Mouse (Mus musculus) neural tube, embryonic 14.5 days (tissue): ENCODE results near the gene Vwf. TPM values are rescaled to one million over a fixed set of nuclear protein-coding genes. Genes with fewer than 3 reads are reported as not detected.
A peak's percentile ranks its signal among the peaks of the same experiment; 100 is the strongest.

Experiments
- ATAC-seq: fragments of 200-750 bp; cut with Nextera tagmentation; 2 replicates; pipeline ENCODE4 v1.8.0; 2017; ENCODE audit warnings: low read depth, mild to moderate bottlenecking, moderate TSS enrichment, moderate library complexity
- H3K27ac ChIP-seq: fragments of 300-500 bp; sonication (generic); 2 replicates; pipeline ENCODE4 v1.5.1; 2014; ENCODE audit warnings: low read depth, mild to moderate bottlenecking, control low read depth, low read length, moderate library complexity, mixed read lengths
- H3K27me3 ChIP-seq: fragments of 300-500 bp; sonication (generic); 2 replicates; pipeline ENCODE4 v1.6.1; 2014; ENCODE audit warnings: low read length; ENCODE audit not compliant: control insufficient read depth, insufficient read depth
- H3K36me3 ChIP-seq: fragments of 300-500 bp; sonication (generic); 2 replicates; pipeline ENCODE4 v1.6.1; 2014; ENCODE audit warnings: low read length, mixed read lengths; ENCODE audit not compliant: control insufficient read depth, insufficient read depth
- H3K4me1 ChIP-seq: fragments of 300-500 bp; sonication (generic); 2 replicates; pipeline ENCODE4 v1.6.1; 2014; ENCODE audit warnings: low read length; ENCODE audit not compliant: control insufficient read depth, insufficient read depth
- H3K4me2 ChIP-seq: fragments of 300-500 bp; sonication (generic); 2 replicates; pipeline ENCODE4 v1.6.1; 2014; ENCODE audit warnings: mild to moderate bottlenecking, low read depth, low read length, control low read depth
- H3K4me3 ChIP-seq: fragments of 300-500 bp; sonication (generic); 2 replicates; pipeline ENCODE4 v1.5.1; 2014; ENCODE audit warnings: low read depth, low read length, control low read depth, mixed read lengths
- H3K9ac ChIP-seq: fragments of 300-500 bp; sonication (generic); replicated peaks from 2 replicates; pipeline ENCODE4 v1.6.1; 2014; ENCODE audit warnings: low read depth, mild to moderate bottlenecking, control low read depth, low read length, mixed read lengths
- H3K9me3 ChIP-seq: fragments of 300-500 bp; sonication (generic); 2 replicates; pipeline ENCODE4 v1.6.1; 2016; ENCODE audit warnings: low read length; ENCODE audit not compliant: control insufficient read depth
- WGBS: fragments of 180-500 bp; shearing (Covaris S2); extraction: QIAGEN DNeasy Blood & Tissue Kit; methylation state at CpG from one replicate; pipeline ENCODE4 v1.1.7; 2014; 5-methylcytosine and 5-hydroxymethylcytosine counted together
- polyA plus RNA-seq: library from polyadenylated mRNA; unstranded; fragments of >200 nt; fragmentation: Nextera tagmentation; extraction: Ambion mirVana; gene quantifications from 2 replicates; pipeline ENCODE4 v1.2.1, GENCODE M21; 2014

Gene Vwf
- polyA plus RNA-seq, 1 experiment from 2014 or later = 6.5 TPM

DNA sequence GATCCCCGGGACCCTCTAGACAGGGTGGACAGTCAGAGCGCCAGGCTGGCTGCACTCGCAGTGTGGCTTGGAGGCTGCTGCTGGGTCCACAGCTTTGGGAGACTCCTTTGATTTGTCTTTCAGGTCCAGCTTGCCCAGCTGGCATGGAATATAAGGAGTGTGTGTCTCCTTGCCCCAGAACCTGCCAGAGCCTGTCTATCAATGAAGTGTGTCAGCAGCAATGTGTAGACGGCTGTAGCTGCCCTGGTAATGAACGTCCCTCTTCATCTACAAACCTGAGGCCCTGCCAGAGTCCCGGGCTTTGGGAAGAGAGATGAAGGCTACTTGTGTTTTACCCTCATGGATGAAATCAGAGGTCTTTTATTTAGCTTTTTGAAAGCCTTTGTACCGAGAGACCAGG, 43.5 kb downstream of the Vwf start:
- WGBS = 81% methylated on average over 7 of the region's 7 CpGs
- Histone ChIP-seq H3K4me1 (no peaks in the 10 kb centered on the region), H3K9ac (no peak overlapping the region), H3K36me3 (no peaks in the 10 kb centered on the region), H3K27ac (no peak overlapping the region), H3K4me2 (no peak overlapping the region), H3K9me3 (no peaks in the 10 kb centered on the region), H3K27me3 (no peaks in the 10 kb centered on the region), H3K4me3 (no peak overlapping the region)
- no peak for ATAC-seq

DNA sequence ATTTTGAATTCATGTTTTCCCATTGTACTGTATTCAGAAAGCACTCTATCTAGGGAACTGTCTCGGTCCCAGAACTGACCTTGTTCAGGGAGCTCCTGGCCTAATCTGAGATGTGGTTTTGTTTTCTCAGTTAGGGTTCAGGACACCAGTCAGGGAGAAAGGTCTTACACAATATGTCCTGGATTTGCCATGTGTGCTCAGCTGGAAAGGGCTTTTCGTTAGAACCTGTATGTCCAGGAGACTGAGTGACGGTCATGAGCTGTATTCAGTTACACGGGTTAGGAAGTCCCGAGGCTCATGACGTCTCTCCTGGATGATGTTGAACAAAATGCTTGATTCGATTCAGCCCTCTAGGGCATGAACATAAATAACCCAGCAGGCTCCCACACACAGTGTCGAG, 43.9 kb downstream of the Vwf start:
- Histone ChIP-seq H3K9me3 (no peaks in the 10 kb centered on the region), H3K27me3 (no peaks in the 10 kb centered on the region), H3K36me3 (no peaks in the 10 kb centered on the region), H3K9ac (no peak overlapping the region), H3K4me2 (no peak overlapping the region), H3K4me3 (no peak overlapping the region), H3K27ac (no peak overlapping the region), H3K4me1 (no peaks in the 10 kb centered on the region)
- ATAC-seq = no peak
- WGBS = 52% methylated on average over 8 of the region's 8 CpGs

GRCm38 (mm10) chr6:125591652-125592385, 45.2 kb downstream of the Vwf start:
- H3K4me2 ChIP-seq = no peak overlapping the region
- no peak for ATAC-seq
- no peaks in the 10 kb centered on the region for H3K9me3 ChIP-seq
- H3K36me3 ChIP-seq = no peaks in the 10 kb centered on the region
- H3K27me3 ChIP-seq = no peaks in the 10 kb centered on the region
- 64% methylated on average over 8 of the region's 8 CpGs for WGBS
- no peak overlapping the region for H3K27ac ChIP-seq
- no peak overlapping the region for H3K9ac ChIP-seq
- H3K4me3 ChIP-seq = no peak overlapping the region
- H3K4me1 ChIP-seq = no peaks in the 10 kb centered on the region

- ATAC-seq = no peak
- no peaks in the 10 kb centered on the region for H3K27me3 ChIP-seq
- H3K4me2 ChIP-seq = no peak overlapping the region
- H3K27ac ChIP-seq = no peak overlapping the region
- H3K4me3 ChIP-seq = no peak overlapping the region
- H3K9ac ChIP-seq = no peak overlapping the region
- no peaks in the 10 kb centered on the region for H3K9me3 ChIP-seq
- no peaks in the 10 kb centered on the region for H3K4me1 ChIP-seq
- H3K36me3 ChIP-seq = no peaks in the 10 kb centered on the region
- WGBS = 93% methylated on average over 6 of the region's 6 CpGs
Measured at GRCm38 (mm10) chr6:125592536-125592935, 46.0 kb downstream of the Vwf start.

DNA sequence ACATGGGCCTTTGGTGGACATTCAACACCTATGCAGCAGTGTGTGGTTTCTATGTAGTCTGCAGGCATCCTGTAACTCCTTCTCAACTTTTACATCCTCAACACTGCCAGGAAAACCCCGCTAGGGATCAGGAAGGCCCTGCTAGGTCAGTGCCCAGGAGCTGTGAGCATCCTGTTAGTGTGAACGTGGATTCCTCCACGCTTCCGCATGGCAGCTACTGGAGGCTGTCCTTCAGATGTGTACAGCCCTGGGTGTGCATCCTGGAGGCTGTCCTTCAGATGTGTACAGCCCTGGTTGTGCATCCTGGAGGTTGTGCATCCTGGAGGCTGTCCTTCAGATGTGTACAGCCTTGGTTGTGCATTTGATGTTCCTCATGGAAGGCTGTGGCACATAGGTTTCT, 47.7 kb downstream of the Vwf start:
- Histone ChIP-seq H3K27ac (no peak overlapping the region), H3K4me1 (no peaks in the 10 kb centered on the region), H3K9ac (no peak overlapping the region), H3K27me3 (no peaks in the 10 kb centered on the region), H3K9me3 (no peaks in the 10 kb centered on the region), H3K36me3 (no peaks in the 10 kb centered on the region), H3K4me2 (no peak overlapping the region), H3K4me3 (no peak overlapping the region)
- 91% methylated on average over 4 of the region's 4 CpGs for WGBS
- no peak for ATAC-seq

- H3K4me3 ChIP-seq = no peak overlapping the region
- H3K4me2 ChIP-seq = no peak overlapping the region
- WGBS = 55% methylated on average over 4 of the region's 4 CpGs
- no peaks in the 10 kb centered on the region for H3K36me3 ChIP-seq
- H3K9ac ChIP-seq = no peak overlapping the region
- no peak overlapping the region for H3K27ac ChIP-seq
- H3K27me3 ChIP-seq = no peaks in the 10 kb centered on the region
- H3K4me1 ChIP-seq = no peaks in the 10 kb centered on the region
- ATAC-seq = no peak
- H3K9me3 ChIP-seq = no peaks in the 10 kb centered on the region
Measured at GRCm38 (mm10) chr6:125594825-125595224, 48.3 kb downstream of the Vwf start.

DNA sequence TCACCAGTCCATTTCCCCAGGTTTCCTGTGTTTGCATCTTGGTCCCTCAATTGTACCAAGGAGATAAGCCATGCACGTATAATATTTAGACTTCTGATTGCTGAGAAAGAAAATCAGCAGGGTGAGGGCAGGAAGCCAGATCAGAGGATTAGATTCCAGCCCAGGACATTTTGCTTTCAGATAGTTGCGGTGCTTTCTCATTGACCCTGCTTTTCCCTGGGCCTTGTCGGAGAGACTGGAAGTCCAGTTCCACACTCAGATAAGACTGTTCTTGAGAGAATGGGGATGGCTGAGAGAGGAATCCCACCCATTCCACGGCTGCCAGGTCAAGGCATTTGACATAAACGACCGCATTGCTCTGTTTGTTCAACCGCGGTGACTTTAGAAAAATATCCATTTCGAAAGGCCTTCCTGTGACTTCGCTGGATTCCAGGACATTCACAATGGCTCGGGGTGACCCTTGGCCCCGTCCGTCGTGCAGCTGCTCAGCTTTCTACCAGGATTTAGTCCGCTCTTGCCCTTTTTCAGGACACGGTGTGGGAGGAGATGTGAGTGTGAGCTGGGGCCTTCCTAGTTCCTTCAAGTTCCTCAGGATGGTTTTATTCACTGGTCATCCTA, 50.2 kb downstream of the Vwf start:
- Histone ChIP-seq H3K4me3 (no peak overlapping the region), H3K9ac (no peak overlapping the region), H3K9me3 (no peaks in the 10 kb centered on the region), H3K36me3 (no peaks in the 10 kb centered on the region), H3K27me3 (no peaks in the 10 kb centered on the region), H3K27ac (no peak overlapping the region), H3K4me1 (no peaks in the 10 kb centered on the region), H3K4me2 (no peak overlapping the region)
- WGBS = 44% methylated on average over 16 of the region's 16 CpGs
- no peak for ATAC-seq

DNA sequence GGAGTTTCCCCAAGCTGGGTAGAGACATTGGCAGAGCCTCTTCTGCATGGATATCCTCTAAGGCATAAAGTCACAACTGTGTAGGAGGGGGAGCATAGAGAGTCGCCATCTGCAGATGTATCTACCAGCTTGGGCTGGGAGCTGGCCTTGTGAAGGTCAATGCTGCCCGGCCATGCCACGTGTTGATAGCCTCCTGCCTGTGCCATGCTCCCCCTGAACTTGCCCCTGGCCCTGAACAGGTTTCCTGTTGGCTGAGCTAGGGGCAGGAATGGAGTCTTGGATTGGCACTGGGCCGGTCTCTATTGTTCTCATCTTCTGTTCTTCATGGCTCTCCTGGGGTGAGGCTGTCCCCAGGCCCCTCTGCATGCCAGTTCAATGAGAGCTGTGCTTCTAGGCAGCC, 51.1 kb downstream of the Vwf start:
- 75% methylated on average over 4 of the region's 4 CpGs for WGBS
- Histone ChIP-seq H3K36me3 (no peaks in the 10 kb centered on the region), H3K4me1 (no peaks in the 10 kb centered on the region), H3K4me3 (no peak overlapping the region), H3K4me2 (no peak overlapping the region), H3K9ac (no peak overlapping the region), H3K27ac (no peak overlapping the region), H3K9me3 (no peaks in the 10 kb centered on the region), H3K27me3 (no peaks in the 10 kb centered on the region)
- no peak for ATAC-seq

DNA sequence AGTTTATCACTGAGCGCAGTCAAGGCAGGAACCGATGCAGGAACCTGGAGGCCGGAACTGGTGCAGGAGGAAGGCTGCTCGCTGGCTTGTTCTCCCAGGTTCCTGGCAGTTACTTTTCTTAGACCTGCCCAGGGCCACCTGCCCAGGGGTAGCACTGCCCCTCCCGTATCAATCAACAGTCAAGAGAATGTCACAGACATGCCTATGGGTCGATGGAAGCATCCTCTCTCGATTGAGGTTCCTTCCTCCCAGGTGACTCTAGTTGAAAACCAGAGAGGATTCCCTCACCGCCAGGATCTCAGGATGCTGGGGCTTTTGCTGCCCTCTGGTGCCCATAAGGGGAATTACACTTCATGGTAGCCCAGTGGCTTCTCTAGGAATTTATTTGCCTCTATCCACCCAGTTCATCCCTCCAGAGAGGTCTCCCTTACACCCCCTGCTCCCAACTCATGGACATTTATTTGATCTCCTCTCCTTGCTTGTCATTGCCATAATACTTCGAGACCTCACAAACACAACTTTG, 53.5 kb downstream of the Vwf start:
- H3K4me3 ChIP-seq = no peak overlapping the region
- no peaks in the 10 kb centered on the region for H3K4me1 ChIP-seq
- ATAC-seq = peak; percentile 56; the same call in 1 of the 2 replicates
- H3K4me2 ChIP-seq = no peak overlapping the region
- no peaks in the 10 kb centered on the region for H3K9me3 ChIP-seq
- 46% methylated on average over 9 of the region's 9 CpGs for WGBS
- H3K36me3 ChIP-seq = no peaks in the 10 kb centered on the region
- H3K9ac ChIP-seq = no peak overlapping the region
- H3K27me3 ChIP-seq = no peaks in the 10 kb centered on the region
- no peak overlapping the region for H3K27ac ChIP-seq
